9 mouse cellular contexts compared by ENCODE assay signal in genomic region chr9:100685769-100686487, GRCm38 (mm10).
DNase-seq lines count a peak whose midpoint lies in the region; ATAC-seq lines count a peak whose summit lies in the region.
"Had no signal": no experiment of that assay in that cellular context is flagged by ENCODE, and none has a peak within 500 bp of the region (broad histone marks: within the 10 kb centered on the region; RNA-seq: fewer than 3 reads in every experiment).

No protein-coding gene starts in this region.

- H3K9ac ChIP-seq in embryonic facial prominence, embryonic 11.5 days (replicated peaks; ENCODE audit: low read length) = no peak overlapping the region
- H3K9ac ChIP-seq: stomach, embryonic 15.5 days had no signal

- no peaks in the 10 kb centered on the region for H3K4me1 ChIP-seq in embryonic facial prominence, embryonic 11.5 days (ENCODE audit: control insufficient read depth, insufficient read depth, low read length)
- H3K4me1 ChIP-seq: stomach, embryonic 15.5 days had no signal

- H3K27ac ChIP-seq in embryonic facial prominence, embryonic 11.5 days (replicated peaks; ENCODE audit: low read depth, low read length) = no peak overlapping the region
- H3K27ac ChIP-seq: stomach, embryonic 15.5 days had no signal

- no peak overlapping the region for H3K4me2 ChIP-seq in embryonic facial prominence, embryonic 11.5 days (ENCODE audit: low read depth, low read length)
- H3K4me2 ChIP-seq: stomach, embryonic 15.5 days had no signal

- 20% methylated on average over 3 of the region's 3 CpGs for WGBS in embryonic facial prominence, embryonic 11.5 days

- no peaks in the 10 kb centered on the region for H3K36me3 ChIP-seq in embryonic facial prominence, embryonic 11.5 days (replicated peaks; ENCODE audit: control insufficient read depth, insufficient read depth, low read depth, low read length)
- H3K36me3 ChIP-seq: stomach, embryonic 15.5 days had no signal

- no peak for ATAC-seq in embryonic facial prominence, embryonic 11.5 days (replicated peaks; ENCODE audit: insufficient number of reproducible peaks, low FRiP score, low TSS enrichment, low read depth)
- ATAC-seq in erythroid progenitor cell, adult 5-6 weeks (replicated peaks; ENCODE audit: low FRiP score, poor library complexity, severe bottlenecking) = no peak

- H3K9me3 ChIP-seq in embryonic facial prominence, embryonic 11.5 days (replicated peaks; ENCODE audit: control insufficient read depth, low read length) = no peaks in the 10 kb centered on the region
- H3K9me3 ChIP-seq: stomach, embryonic 15.5 days had no signal

- H3K4me3 ChIP-seq in embryonic facial prominence, embryonic 11.5 days (ENCODE audit: low read depth, low read length) = no peak overlapping the region
- H3K4me3 ChIP-seq: stomach, embryonic 15.5 days had no signal

- DNase-seq in adrenal gland, postnatal 14 days = peak; percentile 38
- DNase-seq in adrenal gland, adult 18-20 months (ENCODE audit: low spot score in 2 of 2) = no peak
- DNase-seq in embryonic facial prominence, embryonic 11.5 days (ENCODE audit: low spot score) = peak; percentile 78
- DNase-seq in kidney, postnatal 4 days = peak; percentile 17 to 37
- peak; percentile 25 to 32 for DNase-seq in lung, postnatal 4 days
- DNase-seq in right cerebral cortex, postnatal 4 days = peak; percentile 21
- no peak for DNase-seq in thymus, postnatal 25 days

- no peaks in the 10 kb centered on the region for H3K27me3 ChIP-seq in embryonic facial prominence, embryonic 11.5 days (ENCODE audit: control insufficient read depth, insufficient read depth, low read length)
- H3K27me3 ChIP-seq: stomach, embryonic 15.5 days had no signal

Comparison
In these comparisons a context has a peak if more than half of its experiments do, and no peak if none do; other contexts are left out.
1. DNase-seq: peak in adrenal gland, postnatal 14 days (single experiment), embryonic facial prominence, embryonic 11.5 days (single experiment), kidney, postnatal 4 days (2 of 2), lung, postnatal 4 days (2 of 2) and right cerebral cortex, postnatal 4 days (single experiment); none in adrenal gland, adult 18-20 months (0 of 2) and thymus, postnatal 25 days (single experiment).